Mouse (Mus musculus) heart, embryonic 16.5 days (tissue): ENCODE results near the gene Fgd4. TPM values are rescaled to one million over a fixed set of nuclear protein-coding genes. Genes with fewer than 3 reads are reported as not detected.
"Not testable (repeated sequence)": the region's sequence is repeated elsewhere in the genome, so short reads cannot be mapped to it uniquely, and the experiment has no call there.

ENCODE experiments used
- ATAC-seq: fragments of 200-750 bp; cut with Nextera tagmentation; replicated peaks from 2 replicates; pipeline ENCODE4 v1.8.0; 2017; ENCODE audit warnings: moderate number of reproducible peaks; ENCODE audit not compliant: insufficient read depth, low FRiP score; ENCODE audit errors: extremely low read depth
- H3K27ac ChIP-seq: fragments of 300-500 bp; sonication (generic); 2 replicates; pipeline ENCODE4 v1.5.1; 2014; ENCODE audit warnings: mild to moderate bottlenecking, low read length, control low read depth, moderate library complexity
- H3K27me3 ChIP-seq: fragments of 300-500 bp; sonication (generic); 2 replicates; pipeline ENCODE4 v1.6.1; 2014; ENCODE audit warnings: low read length, mixed read lengths; ENCODE audit not compliant: control insufficient read depth, insufficient read depth
- H3K36me3 ChIP-seq: fragments of 300-500 bp; sonication (generic); 2 replicates; pipeline ENCODE4 v1.6.1; 2014; ENCODE audit not compliant: control insufficient read depth, insufficient read depth
- H3K4me1 ChIP-seq: fragments of 300-500 bp; sonication (generic); 2 replicates; pipeline ENCODE4 v1.6.1; 2014; ENCODE audit warnings: low read length, mixed read lengths; ENCODE audit not compliant: control insufficient read depth, insufficient read depth
- H3K4me2 ChIP-seq: fragments of 300-500 bp; sonication (generic); 2 replicates; pipeline ENCODE4 v1.6.1; 2014; ENCODE audit warnings: low read depth, mild to moderate bottlenecking, control low read depth, low read length
- H3K4me3 ChIP-seq: fragments of 300-500 bp; sonication (generic); 2 replicates; pipeline ENCODE4 v1.5.1; 2014; ENCODE audit warnings: mild to moderate bottlenecking, control low read depth, low read length
- H3K9ac ChIP-seq: fragments of 300-500 bp; sonication (generic); 2 replicates; pipeline ENCODE4 v1.6.1; 2014; ENCODE audit warnings: low read length, control low read depth
- H3K9me3 ChIP-seq: fragments of 300-500 bp; sonication (generic); replicated peaks from 2 replicates; pipeline ENCODE4 v1.6.1; 2016; ENCODE audit warnings: low read length; ENCODE audit not compliant: control insufficient read depth
- WGBS: fragments of 180-500 bp; shearing (Covaris S2); extraction: QIAGEN DNeasy Blood & Tissue Kit; methylation state at CpG from one replicate; pipeline ENCODE4 v1.1.7; 2014; 5-methylcytosine and 5-hydroxymethylcytosine counted together
- polyA plus RNA-seq: library from polyadenylated mRNA; unstranded; fragments of >200 nt; fragmentation: Nextera tagmentation; extraction: Ambion mirVana; gene quantifications from 2 replicates; pipeline ENCODE4 v1.2.1, GENCODE M21; 2015

Gene Fgd4
- polyA plus RNA-seq, 1 experiment from 2014 or later: 11.4 TPM

GRCm38 (mm10) chr16:16526741-16527105, 73.6 kb downstream of the Fgd4 start:
- Histone ChIP-seq H3K4me2 (peak overlapping the region; percentile 61), H3K27ac (peak overlapping the region; percentile 69), H3K9ac (peak overlapping the region; percentile 68), H3K36me3 (no peaks in the 10 kb centered on the region), H3K4me1 (peaks cover 26% of the 10 kb centered on the region), H3K9me3 (no peaks in the 10 kb centered on the region), H3K4me3 (peak overlapping the region; percentile 50), H3K27me3 (no peaks in the 10 kb centered on the region)
- no peak for ATAC-seq
- 20% methylated on average over 6 of the region's 6 CpGs for WGBS

GRCm38 (mm10) chr16:16526097-16526740, 74.1 kb downstream of the Fgd4 start:
- 32% methylated on average over 6 of the region's 6 CpGs for WGBS
- H3K27me3 ChIP-seq: no peaks in the 10 kb centered on the region
- ATAC-seq: no peak
- peaks cover 27% of the 10 kb centered on the region for H3K4me1 ChIP-seq
- peak overlapping the region; percentile 50 for H3K4me3 ChIP-seq
- no peaks in the 10 kb centered on the region for H3K9me3 ChIP-seq
- H3K4me2 ChIP-seq: peak overlapping the region; percentile 61
- peak overlapping the region; percentile 68 for H3K9ac ChIP-seq
- no peaks in the 10 kb centered on the region for H3K36me3 ChIP-seq
- peak overlapping the region; percentile 69 for H3K27ac ChIP-seq

- no peak for ATAC-seq
- Histone ChIP-seq H3K9ac (peak overlapping the region; percentile 47; the same call in 1 of the 2 replicates), H3K4me2 (peak overlapping the region; percentile 61), H3K36me3 (no peaks in the 10 kb centered on the region), H3K9me3 (no peaks in the 10 kb centered on the region), H3K4me3 (peak overlapping the region; percentile 50), H3K27ac (peak overlapping the region; percentile 69), H3K27me3 (no peaks in the 10 kb centered on the region), H3K4me1 (peaks cover 27% of the 10 kb centered on the region)
- 56% methylated on average over 3 of the region's 3 CpGs for WGBS
Measured at GRCm38 (mm10) chr16:16525266-16525904, 75.0 kb downstream of the Fgd4 start.

- Histone ChIP-seq H3K9me3 (no peaks in the 10 kb centered on the region), H3K4me3 (no peak overlapping the region), H3K27ac (peak overlapping the region; percentile 47), H3K27me3 (no peaks in the 10 kb centered on the region), H3K4me1 (peaks cover 27% of the 10 kb centered on the region), H3K9ac (no peak overlapping the region), H3K36me3 (no peaks in the 10 kb centered on the region), H3K4me2 (no peak overlapping the region)
- ATAC-seq: no peak
- WGBS: 61% methylated on average over 2 of the region's 2 CpGs
Measured at GRCm38 (mm10) chr16:16523632-16524031, 76.7 kb downstream of the Fgd4 start.

- not testable (repeated sequence) for H3K36me3 ChIP-seq, H3K27me3 ChIP-seq, H3K9me3 ChIP-seq, H3K4me3 ChIP-seq, H3K27ac ChIP-seq, ATAC-seq, H3K4me2 ChIP-seq, H3K9ac ChIP-seq
- peaks cover 22% of the 10 kb centered on the region for H3K4me1 ChIP-seq
- 77% methylated on average over 2 of the region's 2 CpGs for WGBS
Measured at GRCm38 (mm10) chr16:16522869-16523268, 77.5 kb downstream of the Fgd4 start.

GRCm38 (mm10) chr16:16501491-16501890, 98.9 kb downstream of the Fgd4 start:
- ATAC-seq: no peak
- no peaks in the 10 kb centered on the region for H3K27me3 ChIP-seq
- H3K4me1 ChIP-seq: peaks cover 4% of the 10 kb centered on the region; the same call in 1 of the 2 replicates
- WGBS: 89% methylated on average over 3 of the region's 3 CpGs
- no peak overlapping the region for H3K27ac ChIP-seq
- H3K4me3 ChIP-seq: no peak overlapping the region
- no peaks in the 10 kb centered on the region for H3K9me3 ChIP-seq
- peaks cover 5% of the 10 kb centered on the region; the same call in 1 of the 2 replicates for H3K36me3 ChIP-seq
- H3K4me2 ChIP-seq: no peak overlapping the region
- H3K9ac ChIP-seq: no peak overlapping the region

- no peaks in the 10 kb centered on the region for H3K27me3 ChIP-seq
- H3K9me3 ChIP-seq: no peaks in the 10 kb centered on the region
- H3K27ac ChIP-seq: no peak overlapping the region
- H3K4me2 ChIP-seq: no peak overlapping the region
- no peak for ATAC-seq
- no peak overlapping the region for H3K9ac ChIP-seq
- peaks cover 5% of the 10 kb centered on the region; the same call in 1 of the 2 replicates for H3K36me3 ChIP-seq
- whole genome bisulfite sequencing: 86% methylated on average over 2 of the region's 2 CpGs
- no peak overlapping the region for H3K4me3 ChIP-seq
- peaks cover 4% of the 10 kb centered on the region; the same call in 1 of the 2 replicates for H3K4me1 ChIP-seq
Measured at GRCm38 (mm10) chr16:16500926-16501325, 99.4 kb downstream of the Fgd4 start.

- Histone ChIP-seq H3K9me3 (no peaks in the 10 kb centered on the region), H3K9ac (no peak overlapping the region), H3K4me2 (no peak overlapping the region), H3K27ac (peak overlapping the region; percentile 74), H3K4me3 (no peak overlapping the region), H3K4me1 (peaks cover 4% of the 10 kb centered on the region; the same call in 1 of the 2 replicates), H3K27me3 (no peaks in the 10 kb centered on the region), H3K36me3 (0 out of 2 replicates have a peak, but pooled peaks cover 3% of the 10 kb centered on the region)
- ATAC-seq: peak; percentile 81
Measured at GRCm38 (mm10) chr16:16498798-16499197, 101.6 kb downstream of the Fgd4 start.

GRCm38 (mm10) chr16:16485523-16486043, 114.8 kb downstream of the Fgd4 start:
- ATAC-seq: no peak
- Histone ChIP-seq H3K4me2 (no peak overlapping the region), H3K36me3 (peaks cover 11% of the 10 kb centered on the region; the same call in 1 of the 2 replicates), H3K4me1 (no peaks in the 10 kb centered on the region), H3K9me3 (no peaks in the 10 kb centered on the region), H3K9ac (no peak overlapping the region), H3K27ac (no peak overlapping the region), H3K27me3 (no peaks in the 10 kb centered on the region), H3K4me3 (no peak overlapping the region)
- 41% methylated on average over 1 of the region's 1 CpGs for WGBS
